20 mouse cellular contexts compared by ENCODE assay signal in the genomic region with DNA sequence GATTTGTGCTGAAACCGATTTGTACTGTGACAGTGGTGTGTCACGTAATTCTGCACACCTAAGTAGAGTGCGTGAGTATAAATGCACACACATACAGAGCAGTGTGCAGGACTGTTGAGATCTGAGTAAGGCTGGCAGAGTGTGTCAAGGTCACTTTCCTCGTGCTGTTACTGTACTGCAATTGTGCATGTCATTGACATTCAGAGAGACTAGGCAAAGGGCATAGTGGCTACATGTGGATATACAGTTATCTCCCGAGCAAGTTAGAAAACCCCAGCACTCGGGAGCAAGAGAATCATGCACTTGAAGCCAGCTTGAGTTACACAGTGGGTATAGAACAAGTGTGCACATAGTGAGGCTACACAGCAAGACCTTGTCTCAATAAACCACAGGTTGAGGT.
DNase-seq lines count a peak whose midpoint lies in the region; ATAC-seq and TF ChIP-seq lines count a peak whose summit lies in the region.
"Had no signal": no experiment of that assay in that cellular context is flagged by ENCODE, and none has a peak within 500 bp of the region (broad histone marks: within the 10 kb centered on the region; RNA-seq: fewer than 3 reads in every experiment).

No protein-coding gene starts in this region.

- WGBS in heart, embryonic 15.5 days: 62% methylated on average over 6 of the region's 6 CpGs

- H3K27ac ChIP-seq in heart, embryonic 15.5 days: peak overlapping the region; percentile 53
- H3K27ac ChIP-seq in testis, adult 2 months (ENCODE audit: control insufficient read depth, insufficient read depth, low read depth, low read length): no peak overlapping the region
- H3K27ac ChIP-seq: embryonic facial prominence, embryonic 10.5 days; forebrain, embryonic 13.5 days; hindbrain, embryonic 15.5 days had no signal

- no peaks in the 10 kb centered on the region for H3K36me3 ChIP-seq in heart, embryonic 15.5 days
- no peaks in the 10 kb centered on the region for H3K36me3 ChIP-seq in testis, adult 2 months (ENCODE audit: control insufficient read depth, insufficient read depth, low read length)
- H3K36me3 ChIP-seq: embryonic facial prominence, embryonic 10.5 days; G1E; hindbrain, embryonic 15.5 days had no signal

- no peaks in the 10 kb centered on the region for H3K9me3 ChIP-seq in heart, embryonic 15.5 days (replicated peaks)
- H3K9me3 ChIP-seq: embryonic facial prominence, embryonic 10.5 days; forebrain, embryonic 13.5 days; G1E; hindbrain, embryonic 15.5 days had no signal

- TF ChIP-seq POLR2A in testis, adult 2 months (IDR thresholded peaks at IDR 0.05; ENCODE audit: control insufficient read depth, low read depth, low read length): no peak

- no peak; the same call in 1 of the 2 replicates for ATAC-seq in heart, embryonic 15.5 days (replicated peaks; ENCODE audit: insufficient number of reproducible peaks, insufficient read depth, low FRiP score, low read depth)
- ATAC-seq: CD4-positive, CD25-positive, alpha-beta regulatory T cell, adult 4 months; forebrain, embryonic 13.5 days; forebrain, postnatal 0 days; intestine, embryonic 16.5 days had no signal

- intact Hi-C loops in heart, postnatal 10 days (cut with DNase I): no loop called here

- DNase-seq in adrenal gland, adult (ENCODE audit: inconsistent age in 2 of 2, low spot score in 1 of 2): peak; percentile 42 to 74
- DNase-seq in adrenal gland, postnatal 10 days: no peak
- peak; percentile 77 for DNase-seq in heart, adult 11 months
- DNase-seq in heart, postnatal 10 days: no peak
- DNase-seq in heart, adult 9 months (ENCODE audit: low spot score in 2 of 2): no peak
- no peak for DNase-seq in testis, postnatal 14 days (ENCODE audit: low spot score)
- DNase-seq: B cell, adult 2 months; cerebellum, adult 2 months; cerebellum, postnatal 10 days; forebrain, postnatal 0 days; gastrocnemius, postnatal 14 days; kidney, adult 8-10 months had no signal

- H3K4me2 ChIP-seq in heart, embryonic 15.5 days: no peak overlapping the region
- H3K4me2 ChIP-seq: forebrain, embryonic 13.5 days; hindbrain, embryonic 15.5 days had no signal

- H3K27me3 ChIP-seq in heart, embryonic 15.5 days: no peaks in the 10 kb centered on the region
- no peaks in the 10 kb centered on the region for H3K27me3 ChIP-seq in testis, adult 2 months (ENCODE audit: control insufficient read depth, insufficient read depth, low read length)
- H3K27me3 ChIP-seq: forebrain, embryonic 13.5 days; hindbrain, embryonic 15.5 days had no signal

- 0 out of 2 replicates have a peak, but pooled peaks cover 3% of the 10 kb centered on the region for H3K4me1 ChIP-seq in heart, embryonic 15.5 days (replicated peaks)
- no peaks in the 10 kb centered on the region; the same call in 1 of the 2 replicates for H3K4me1 ChIP-seq in testis, adult 2 months (ENCODE audit: control insufficient read depth, insufficient read depth, low read length)
- H3K4me1 ChIP-seq: embryonic facial prominence, embryonic 10.5 days had no signal

- no peak overlapping the region for H3K9ac ChIP-seq in heart, embryonic 15.5 days
- H3K9ac ChIP-seq: forebrain, embryonic 13.5 days; forebrain, postnatal 0 days; hindbrain, embryonic 15.5 days had no signal

- no peak for TF ChIP-seq CTCF in testis, adult 2 months (IDR thresholded peaks at IDR 0.05; ENCODE audit: control insufficient read depth, insufficient read depth, insufficient replicate concordance, low read depth, low read length)

- H3K4me3 ChIP-seq in heart, embryonic 15.5 days: no peak overlapping the region
- H3K4me3 ChIP-seq in testis, adult 2 months (ENCODE audit: control insufficient read depth, low read depth, low read length): peak overlapping the region; percentile 46; the same call in 1 of the 2 replicates
- H3K4me3 ChIP-seq: embryonic facial prominence, embryonic 10.5 days; forebrain, embryonic 13.5 days; hindbrain, embryonic 15.5 days had no signal

Comparison
In these comparisons a context has a peak if more than half of its experiments do, and no peak if none do; other contexts are left out.
1. DNase-seq: peak in adrenal gland, adult (2 of 2) and heart, adult 11 months (single experiment); none in adrenal gland, postnatal 10 days (single experiment), heart, postnatal 10 days (0 of 2), heart, adult 9 months (0 of 2) and testis, postnatal 14 days (single experiment).